Mouse (Mus musculus): ENCODE measurements around the gene Ogfod1.

The Ogfod1 gene

DNA sequence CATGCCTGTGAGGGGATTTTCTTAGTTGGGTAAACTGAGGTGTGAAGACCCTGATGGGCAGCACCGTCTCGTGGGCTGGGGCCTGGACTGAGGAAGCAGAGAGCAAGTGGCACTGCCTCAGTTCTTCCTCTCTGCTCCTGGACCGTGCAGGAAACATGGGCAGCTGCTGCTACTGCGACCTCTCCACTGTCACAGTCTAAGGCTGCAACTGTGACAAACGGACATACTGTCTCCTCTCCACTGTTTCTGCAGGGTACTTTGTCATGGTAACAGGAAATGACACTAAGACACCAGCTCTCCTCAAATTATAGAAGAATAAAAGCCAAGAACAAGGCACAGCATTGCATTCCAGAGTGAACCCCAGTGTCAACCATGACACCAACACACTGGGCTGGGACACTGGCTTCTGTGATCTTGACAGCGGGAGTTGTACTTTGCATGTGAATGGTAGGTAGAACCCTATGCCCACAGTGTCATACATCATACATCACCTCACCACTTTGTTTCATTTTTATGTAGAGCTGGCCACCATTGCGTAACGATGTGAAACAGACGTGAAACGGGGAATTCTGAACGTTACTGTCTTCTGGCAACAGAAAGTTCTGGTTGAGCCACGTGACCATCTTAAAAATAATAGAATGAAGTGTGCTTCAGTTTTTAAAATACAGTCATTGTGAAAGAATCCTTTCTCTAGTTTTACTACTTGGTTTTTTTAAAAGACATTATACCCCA lies 39.6 kb downstream of the Ogfod1 start:
- no peak for DNase-seq (ENCODE audit: low read depth)

DNA sequence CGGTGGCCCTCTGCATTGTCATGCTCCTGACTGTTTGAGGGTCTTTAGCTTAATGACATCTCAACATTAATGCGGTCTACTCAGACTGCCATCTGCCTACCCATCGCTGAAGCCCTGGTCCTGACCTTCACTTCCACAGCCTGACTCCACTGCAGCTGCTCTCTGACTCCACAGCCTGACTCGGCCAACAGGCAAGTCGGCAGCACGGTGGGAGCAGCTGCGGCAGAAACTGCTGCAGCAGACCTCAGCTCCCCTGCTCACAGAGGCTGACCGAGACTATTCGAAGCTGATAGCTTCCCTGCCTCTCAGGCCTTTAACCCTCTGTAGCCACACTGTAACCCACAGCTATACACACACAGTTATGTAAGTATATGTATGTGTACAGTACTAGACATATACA lies 51.0 kb downstream of the Ogfod1 start:
- no peak for DNase-seq (ENCODE audit: low read depth)

DNA sequence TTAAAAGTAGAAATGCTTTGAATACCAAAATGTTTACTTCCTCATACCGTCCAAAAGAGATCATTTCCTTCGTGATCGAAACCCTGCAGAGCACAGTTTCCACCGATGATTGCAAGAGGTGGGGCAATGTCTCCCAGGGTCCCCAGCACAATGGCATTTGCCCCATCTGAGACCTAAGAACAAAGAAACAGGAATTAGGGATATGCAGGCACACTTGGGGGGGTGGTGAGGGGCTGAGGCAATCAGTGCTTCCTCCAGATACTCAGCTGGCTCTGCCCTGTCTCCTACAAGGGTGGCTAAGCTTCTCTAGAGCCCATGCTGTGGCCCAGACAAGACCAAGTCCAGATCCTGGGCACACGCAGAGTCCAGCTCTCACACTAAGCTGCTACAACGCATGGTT lies 52.7 kb downstream of the Ogfod1 start:
- DNase-seq (ENCODE audit: low read depth): no peak

DNA sequence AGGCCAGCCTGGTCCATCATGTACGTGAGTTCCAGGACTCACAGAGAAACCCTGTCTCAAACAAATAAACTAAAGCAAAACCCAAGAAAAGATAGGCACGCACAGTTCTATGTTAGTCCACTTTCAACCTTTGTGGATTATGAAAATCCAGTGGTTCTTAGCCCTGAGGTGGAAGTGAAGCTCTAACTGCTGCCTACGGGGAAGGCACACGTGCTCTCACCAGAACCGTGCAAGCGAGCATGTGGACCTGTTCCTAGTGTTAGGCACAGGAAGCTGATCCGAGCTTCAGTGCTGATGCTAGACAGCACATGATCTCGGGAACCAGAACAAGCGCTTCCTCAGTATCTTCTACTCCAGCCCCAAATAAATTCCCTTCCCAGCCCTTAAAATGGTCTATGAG lies 55.9 kb downstream of the Ogfod1 start:
- no peak for DNase-seq (ENCODE audit: low read depth)

DNA sequence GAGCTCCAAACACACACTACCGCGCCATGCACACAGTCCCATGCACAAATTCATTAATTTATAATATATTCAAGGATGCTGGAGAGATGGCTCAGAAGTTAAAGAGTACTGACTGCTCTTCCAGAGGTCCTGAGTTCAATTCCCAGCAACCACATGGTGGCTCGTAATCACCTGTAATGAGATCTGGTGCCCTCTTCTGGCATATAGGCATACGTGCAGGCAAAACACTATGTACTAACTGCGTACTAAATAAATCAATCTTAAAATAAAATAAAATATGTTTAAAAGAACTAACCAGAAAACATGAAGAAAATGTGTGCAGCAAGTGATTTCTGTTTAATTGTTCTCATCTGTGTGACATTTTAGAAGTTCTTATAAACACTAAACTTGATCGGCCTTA lies 57.3 kb downstream of the Ogfod1 start:
- no peak for DNase-seq (ENCODE audit: low read depth)

DNA sequence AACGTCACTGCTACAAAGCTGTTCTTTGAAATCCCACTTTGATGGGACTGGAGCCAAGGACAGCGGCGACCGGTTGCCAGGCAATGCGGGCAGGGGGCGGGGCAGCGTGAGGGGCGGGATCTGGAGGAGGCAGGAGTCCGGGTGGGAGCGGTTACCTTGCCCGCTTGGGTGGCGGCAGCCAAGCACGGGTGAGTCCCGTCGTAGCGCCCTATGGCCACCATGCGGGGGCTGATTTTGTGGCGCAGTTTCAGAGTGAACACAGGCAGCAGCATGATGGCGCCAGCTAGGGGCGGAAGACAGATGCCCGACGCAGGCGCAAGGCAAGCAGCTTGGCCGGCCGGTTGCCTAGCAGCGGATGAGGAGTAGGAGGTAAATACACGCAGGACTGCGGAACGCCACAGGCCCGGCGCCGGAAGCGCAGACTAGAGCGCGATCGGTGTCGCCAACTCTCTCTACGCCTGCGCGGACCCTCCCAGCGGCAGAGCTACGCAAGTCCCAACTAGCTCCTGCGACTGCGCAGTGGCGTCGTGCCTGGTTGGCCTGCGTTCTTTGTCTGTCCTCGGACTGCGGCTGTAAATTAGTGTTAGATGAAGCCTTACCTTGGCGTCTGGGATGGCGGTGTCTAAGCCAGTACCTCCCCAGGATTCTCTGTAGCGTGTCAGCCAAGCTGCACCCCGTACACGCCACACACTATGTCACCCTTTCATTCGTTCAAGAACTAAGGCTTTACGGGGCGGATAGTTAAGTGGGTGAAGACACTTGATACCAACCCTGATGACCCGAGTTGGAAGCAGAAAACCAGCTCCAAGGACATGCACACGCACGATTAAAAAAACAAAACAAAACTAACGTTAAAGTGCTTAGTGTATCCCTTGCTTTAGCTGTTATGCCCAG lies 61.3 kb downstream of the Ogfod1 start, which contains the start of gene Bbs2:
Gene Bbs2, minus strand, starts transcription at position 848 of the 894 bp plus-strand sequence.
- peak; percentile 99 for DNase-seq (ENCODE audit: low read depth)

DNA sequence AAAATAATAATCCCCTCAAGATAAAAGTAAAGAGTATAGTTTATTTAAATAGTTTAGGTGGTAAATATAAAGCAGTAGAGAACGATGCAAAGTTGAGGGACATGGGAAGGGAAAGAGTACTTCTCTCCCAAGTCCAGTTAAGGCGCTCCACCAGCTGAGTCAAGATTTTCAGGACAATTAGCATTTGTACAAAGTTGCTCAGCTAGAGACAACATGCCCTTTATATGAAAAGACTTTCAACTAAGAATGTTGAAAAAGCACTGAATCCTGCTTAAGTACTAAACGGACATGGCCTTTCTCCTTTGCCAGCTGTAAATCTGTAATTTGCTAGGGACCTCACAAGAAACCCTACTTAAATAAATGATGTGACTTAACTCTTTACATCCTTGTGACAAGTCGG lies 62.0 kb downstream of the Ogfod1 start:
- peak; percentile 8 for DNase-seq (ENCODE audit: low read depth)

DNA sequence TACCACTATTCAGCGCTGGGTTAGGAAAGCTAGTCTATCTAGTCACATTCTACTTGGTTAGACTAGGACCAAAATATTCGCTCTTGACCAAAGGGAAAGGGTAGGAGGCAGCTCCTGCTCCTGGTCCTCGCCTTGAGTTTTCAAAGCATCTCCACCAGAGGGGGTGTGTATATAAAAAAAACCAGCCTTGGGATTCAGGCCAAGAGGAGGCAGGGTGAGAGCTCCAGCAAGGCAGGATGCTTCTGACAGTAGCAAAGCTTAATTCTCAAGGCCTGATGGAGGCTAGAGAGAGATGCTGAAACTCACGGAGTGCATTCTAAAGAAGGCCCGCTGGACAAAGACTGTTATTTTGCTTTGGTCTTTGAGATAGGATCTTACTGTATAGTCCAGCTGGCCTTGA lies 67.1 kb downstream of the Ogfod1 start:
- no peak for DNase-seq (ENCODE audit: low read depth)

DNA sequence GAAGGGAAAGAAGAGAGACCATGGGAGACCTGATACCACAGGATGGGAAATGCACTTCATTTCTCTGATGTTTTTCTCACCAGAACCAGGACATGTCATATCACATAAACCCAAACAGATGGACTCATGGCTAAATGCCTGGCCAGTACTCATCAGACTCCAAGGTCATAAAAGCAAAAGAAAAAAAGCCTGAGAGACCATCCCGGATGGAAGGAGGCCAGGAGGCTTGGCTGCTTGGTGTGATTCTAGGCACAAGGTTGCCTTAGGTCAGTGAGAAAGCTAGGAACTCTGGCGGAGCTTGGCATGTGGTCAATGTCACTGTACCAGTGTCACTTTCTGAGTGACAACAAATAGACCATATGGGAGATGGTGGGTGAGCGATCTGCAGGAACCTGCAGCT lies 70.9 kb downstream of the Ogfod1 start:
- DNase-seq (ENCODE audit: low read depth): no peak

DNA sequence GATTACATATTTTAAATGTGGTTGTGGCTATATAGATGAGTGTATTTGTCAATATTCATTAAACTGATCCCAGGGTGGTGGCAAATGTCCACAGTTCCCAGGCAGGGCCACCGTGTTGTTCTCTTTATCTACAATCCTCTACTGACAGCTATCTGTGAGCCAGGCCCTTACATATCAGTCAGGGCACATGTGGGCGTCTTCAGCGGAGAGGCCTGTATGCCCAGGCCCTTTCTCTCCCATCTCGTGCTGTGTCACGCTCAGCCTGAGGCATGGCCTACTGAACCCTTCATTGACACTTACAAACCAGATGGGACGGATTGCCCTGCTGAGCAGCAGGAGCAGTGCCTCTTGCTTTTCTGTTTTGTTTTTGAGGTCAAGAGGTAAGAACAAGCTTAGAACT lies 72.4 kb downstream of the Ogfod1 start:
- DNase-seq (ENCODE audit: low read depth): no peak

DNA sequence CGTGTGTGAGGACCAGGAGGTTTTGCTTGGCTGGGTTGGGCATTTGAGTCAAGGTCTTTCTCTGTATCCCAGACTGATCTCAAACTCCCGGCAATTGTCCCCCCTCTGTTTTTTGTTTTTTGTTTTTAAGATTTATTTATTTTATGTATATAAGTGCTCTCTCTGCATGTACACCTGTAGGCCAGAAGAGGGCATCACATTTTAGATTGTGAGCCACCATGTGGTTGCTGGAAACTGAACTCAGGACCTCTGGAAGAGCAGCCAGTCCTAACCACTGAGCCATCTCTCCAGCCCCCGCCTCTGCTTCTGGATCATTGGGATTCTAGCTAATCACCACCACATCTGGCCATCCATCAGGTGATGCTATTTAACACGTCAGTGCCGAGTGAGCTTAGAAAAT lies 72.8 kb downstream of the Ogfod1 start:
- DNase-seq (ENCODE audit: low read depth): no peak

DNA sequence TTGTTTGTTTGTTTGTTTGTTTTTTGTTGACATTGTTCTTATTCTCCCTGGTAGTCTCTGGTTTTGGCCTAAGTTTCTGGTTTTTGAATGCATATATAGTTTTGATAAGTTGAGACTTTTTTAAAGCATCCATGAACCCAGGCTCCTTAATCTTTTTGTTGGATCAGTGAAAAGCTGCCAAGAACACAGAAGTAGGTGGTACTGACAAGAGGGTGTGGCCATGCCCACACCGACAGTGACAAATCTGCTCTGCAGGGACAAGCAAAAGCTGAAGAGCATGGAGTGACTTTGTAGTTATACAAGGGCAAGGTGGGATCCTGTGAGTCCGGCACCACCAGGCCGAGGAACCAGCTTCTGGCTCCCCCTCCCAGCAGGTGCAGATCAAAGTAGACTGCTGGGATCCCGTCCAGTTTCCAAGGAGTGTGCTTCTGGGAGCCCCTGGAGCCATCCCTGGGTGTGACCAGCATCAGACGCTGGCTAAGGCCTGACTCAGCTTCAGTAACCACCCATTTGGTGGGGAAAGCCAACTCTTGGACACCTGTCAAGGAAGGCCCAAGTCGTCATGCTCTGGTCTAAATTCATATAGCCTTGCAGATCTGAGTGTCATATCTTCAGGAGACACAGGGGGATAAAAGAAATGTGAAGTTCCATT lies 73.7 kb downstream of the Ogfod1 start:
- DNase-seq (ENCODE audit: low read depth): no peak

DNA sequence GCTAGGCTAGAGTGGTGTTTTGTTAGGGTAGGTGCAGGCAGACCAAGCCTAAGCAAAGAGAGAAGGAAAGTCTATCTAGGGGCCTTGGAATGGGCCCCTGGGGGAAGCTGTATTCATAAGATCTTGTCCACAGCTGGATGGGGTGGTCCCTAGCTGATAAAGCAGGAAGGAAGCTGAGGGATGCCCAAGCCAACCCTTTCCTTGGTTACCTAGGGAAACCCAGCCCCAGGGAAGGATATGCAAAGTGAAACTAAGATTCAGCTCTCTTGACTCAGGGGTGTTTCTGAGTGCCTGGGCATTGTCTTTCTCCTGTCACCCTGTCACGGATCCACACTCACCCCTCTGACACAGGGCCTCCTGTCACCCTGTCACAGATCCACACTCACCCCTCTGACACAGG lies 76.4 kb downstream of the Ogfod1 start:
- no peak for DNase-seq (ENCODE audit: low read depth)

DNA sequence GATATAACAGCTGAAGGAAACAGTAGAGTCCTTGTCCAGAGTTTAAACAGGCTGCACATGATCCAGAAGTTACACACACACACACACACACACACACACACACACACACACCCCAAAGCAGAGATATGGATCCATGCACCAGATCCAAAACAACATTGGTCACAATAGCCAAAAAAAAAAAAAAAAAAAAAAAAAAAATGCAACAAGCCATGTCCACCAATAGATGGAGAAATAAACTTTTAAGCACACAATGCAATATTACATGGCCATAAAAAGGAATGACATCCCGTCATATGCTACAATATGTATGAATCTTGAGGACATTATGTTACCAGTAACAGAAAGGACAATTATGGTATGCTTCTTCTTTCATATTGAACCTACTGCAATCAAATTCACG lies 77.0 kb downstream of the Ogfod1 start:
- no peak for DNase-seq (ENCODE audit: low read depth)

Data from fibroblast of lung, adult 2 months (primary cell).